In the genomic region with DNA sequence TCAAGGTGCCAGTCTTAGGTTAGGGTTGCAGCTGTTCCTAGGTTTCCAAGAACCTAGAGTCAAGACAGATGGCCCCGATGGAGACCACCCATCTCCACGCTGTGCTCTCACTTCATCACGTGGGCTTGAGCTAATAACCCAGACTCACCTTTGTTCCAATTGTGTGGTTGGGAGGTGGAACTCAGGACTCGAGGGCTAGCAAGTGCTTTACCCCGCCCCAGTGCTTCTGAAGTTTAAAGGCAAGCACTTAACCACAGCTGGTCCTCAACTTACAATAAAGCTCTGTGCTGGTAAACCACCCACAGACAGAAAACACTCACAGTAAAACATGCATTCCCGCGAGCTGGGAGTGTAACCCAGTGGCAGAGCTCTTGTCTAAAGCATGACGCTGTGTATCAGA, we compare ENCODE assay signal across 23 mouse cellular contexts.
A peak's percentile ranks its signal among the peaks of the same experiment; 100 is the strongest.
DNase-seq lines count a peak whose midpoint lies in the region; ATAC-seq lines count a peak whose summit lies in the region.
"Had no signal": no experiment of that assay in that cellular context is flagged by ENCODE, and none has a peak within 500 bp of the region (broad histone marks: within the 10 kb centered on the region; RNA-seq: fewer than 3 reads in every experiment).

No protein-coding gene starts in this region.

- no peaks in the 10 kb centered on the region for H3K36me3 ChIP-seq in liver, embryonic 13.5 days
- H3K36me3 ChIP-seq in limb, embryonic 12.5 days = no peaks in the 10 kb centered on the region
- H3K36me3 ChIP-seq in hindbrain, embryonic 14.5 days (replicated peaks; ENCODE audit: control insufficient read depth, insufficient read depth) = no peaks in the 10 kb centered on the region
- H3K36me3 ChIP-seq: kidney, embryonic 15.5 days; liver, embryonic 12.5 days; midbrain, embryonic 10.5 days; neural tube, embryonic 15.5 days had no signal

- no peak overlapping the region for H3K9ac ChIP-seq in liver, embryonic 13.5 days
- H3K9ac ChIP-seq in limb, embryonic 12.5 days (replicated peaks) = no peak overlapping the region
- H3K9ac ChIP-seq in hindbrain, embryonic 14.5 days = no peak overlapping the region
- H3K9ac ChIP-seq: forebrain, postnatal 0 days; kidney, embryonic 15.5 days; liver, embryonic 12.5 days; neural tube, embryonic 15.5 days had no signal

- intact Hi-C loops in left cerebral cortex, postnatal 14 days (cut with DNase I) = no loop called here

- peak overlapping the region; percentile 45; the same call in 1 of the 2 replicates for H3K27ac ChIP-seq in liver, embryonic 13.5 days
- peak overlapping the region; percentile 59 for H3K27ac ChIP-seq in limb, embryonic 12.5 days
- no peak overlapping the region for H3K27ac ChIP-seq in hindbrain, embryonic 14.5 days
- H3K27ac ChIP-seq: kidney, embryonic 15.5 days; liver, embryonic 12.5 days; midbrain, embryonic 10.5 days; neural tube, embryonic 15.5 days; stomach, postnatal 0 days had no signal

- H3K9me3 ChIP-seq in liver, embryonic 13.5 days (replicated peaks) = no peaks in the 10 kb centered on the region
- H3K9me3 ChIP-seq in limb, embryonic 12.5 days = no peaks in the 10 kb centered on the region
- H3K9me3 ChIP-seq in hindbrain, embryonic 14.5 days (ENCODE audit: control insufficient read depth, low read length) = no peaks in the 10 kb centered on the region
- H3K9me3 ChIP-seq: kidney, embryonic 15.5 days; liver, embryonic 12.5 days; midbrain, embryonic 10.5 days; neural tube, embryonic 15.5 days had no signal

- H3K4me2 ChIP-seq in liver, embryonic 13.5 days = no peak overlapping the region
- no peak overlapping the region for H3K4me2 ChIP-seq in limb, embryonic 12.5 days
- no peak overlapping the region for H3K4me2 ChIP-seq in hindbrain, embryonic 14.5 days (replicated peaks)
- H3K4me2 ChIP-seq: kidney, embryonic 15.5 days; liver, embryonic 12.5 days; neural tube, embryonic 15.5 days had no signal

- ATAC-seq in CD4-positive, CD25-positive, alpha-beta regulatory T cell, adult 4 months = no peak
- no peak for ATAC-seq in liver, embryonic 13.5 days (ENCODE audit: low read depth)
- ATAC-seq in limb, embryonic 12.5 days (ENCODE audit: insufficient number of reproducible peaks, insufficient read depth, low FRiP score, low TSS enrichment, low read depth) = peak; percentile 50; the same call in 1 of the 2 replicates
- ATAC-seq in hindbrain, embryonic 14.5 days (ENCODE audit: low FRiP score) = no peak
- ATAC-seq: forebrain, postnatal 0 days; hindbrain, embryonic 16.5 days; intestine, embryonic 16.5 days; liver, embryonic 12.5 days had no signal

- 71% methylated on average over 8 of the region's 8 CpGs for WGBS in liver, embryonic 13.5 days (ENCODE audit: insufficient replicate concordance)
- 44% methylated on average over 8 of the region's 8 CpGs for WGBS in limb, embryonic 12.5 days
- 79% methylated on average over 8 of the region's 8 CpGs for WGBS in hindbrain, embryonic 14.5 days

- H3K4me1 ChIP-seq in liver, embryonic 13.5 days (replicated peaks) = peaks cover 61% of the 10 kb centered on the region
- peaks cover 24% of the 10 kb centered on the region for H3K4me1 ChIP-seq in limb, embryonic 12.5 days (replicated peaks)
- H3K4me1 ChIP-seq in hindbrain, embryonic 14.5 days (replicated peaks; ENCODE audit: control insufficient read depth, insufficient read depth, low read length) = no peaks in the 10 kb centered on the region
- H3K4me1 ChIP-seq: neural tube, embryonic 15.5 days had no signal

- no peak overlapping the region for H3K4me3 ChIP-seq in liver, embryonic 13.5 days (replicated peaks)
- no peak overlapping the region for H3K4me3 ChIP-seq in limb, embryonic 12.5 days (replicated peaks)
- H3K4me3 ChIP-seq in hindbrain, embryonic 14.5 days (replicated peaks; ENCODE audit: low read length) = no peak overlapping the region
- H3K4me3 ChIP-seq: kidney, embryonic 15.5 days; liver, embryonic 12.5 days; midbrain, embryonic 10.5 days; neural tube, embryonic 15.5 days had no signal

- DNase-seq in CD4-positive, CD25-positive, alpha-beta regulatory T cell, adult 2 months (ENCODE audit: low read depth, low spot score) = peak; percentile 19
- no peak for DNase-seq in liver, embryonic 13.5 days
- DNase-seq in liver = no peak
- peak; percentile 53 for DNase-seq in lung, postnatal 25 days (ENCODE audit: low spot score)
- no peak for DNase-seq in hindbrain, embryonic 14.5 days (ENCODE audit: low spot score)
- DNase-seq in left cerebral cortex, postnatal 14 days (ENCODE audit: low spot score in 2 of 2) = no peak
- DNase-seq: adrenal gland, postnatal 36 days; cerebellum, adult 9-10 months; forebrain, postnatal 0 days; gastrocnemius, postnatal 36 days; kidney, postnatal 36 days; layer of hippocampus, postnatal 36 days; thymus, adult 2 months; thymus, postnatal 4 days had no signal

- no peaks in the 10 kb centered on the region for H3K27me3 ChIP-seq in liver, embryonic 13.5 days
- no peaks in the 10 kb centered on the region for H3K27me3 ChIP-seq in limb, embryonic 12.5 days
- no peaks in the 10 kb centered on the region for H3K27me3 ChIP-seq in hindbrain, embryonic 14.5 days (ENCODE audit: control insufficient read depth, insufficient read depth, low read length)
- H3K27me3 ChIP-seq: kidney, embryonic 15.5 days; liver, embryonic 12.5 days; neural tube, embryonic 15.5 days had no signal

Comparison
In these comparisons a context has a peak if more than half of its experiments do, and no peak if none do; other contexts are left out.
1. DNase-seq: peak in CD4-positive, CD25-positive, alpha-beta regulatory T cell, adult 2 months (single experiment) and lung, postnatal 25 days (single experiment); none in liver, embryonic 13.5 days (single experiment), liver (single experiment), hindbrain, embryonic 14.5 days (single experiment) and left cerebral cortex, postnatal 14 days (0 of 2).